Mouse (Mus musculus): ENCODE measurements around the gene Ms4a7.
A peak's percentile ranks its signal among the peaks of the same experiment; 100 is the strongest.
"Not testable (repeated sequence)": the region's sequence is repeated elsewhere in the genome, so short reads cannot be mapped to it uniquely, and the experiment has no call there.

Gene Ms4a7

DNA sequence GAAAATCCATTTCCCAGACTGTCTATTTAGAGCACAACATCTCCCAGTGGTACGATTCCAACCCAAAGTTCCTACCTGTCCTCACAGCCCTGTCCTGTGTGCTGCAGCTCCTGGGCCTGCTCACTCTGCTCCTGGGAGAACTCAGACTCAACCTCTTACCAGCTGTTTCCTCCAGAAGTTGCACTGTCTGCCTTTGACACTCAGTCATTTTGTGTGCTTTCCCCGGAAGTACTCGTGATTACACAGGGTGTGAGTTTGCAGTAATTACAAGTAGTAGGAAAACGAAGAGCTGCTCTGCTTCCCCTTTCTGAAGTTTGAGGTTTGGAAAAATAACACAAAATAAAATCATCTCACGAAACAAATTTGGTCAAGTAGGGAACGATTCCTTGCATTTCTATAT, at the start of gene Ms4a7:
Ms4a7 (minus strand) TSS at position 215 of the 400 bp plus-strand sequence.
- no peak for DNase-seq (ENCODE audit: extremely low spot score, low spot score)

DNA sequence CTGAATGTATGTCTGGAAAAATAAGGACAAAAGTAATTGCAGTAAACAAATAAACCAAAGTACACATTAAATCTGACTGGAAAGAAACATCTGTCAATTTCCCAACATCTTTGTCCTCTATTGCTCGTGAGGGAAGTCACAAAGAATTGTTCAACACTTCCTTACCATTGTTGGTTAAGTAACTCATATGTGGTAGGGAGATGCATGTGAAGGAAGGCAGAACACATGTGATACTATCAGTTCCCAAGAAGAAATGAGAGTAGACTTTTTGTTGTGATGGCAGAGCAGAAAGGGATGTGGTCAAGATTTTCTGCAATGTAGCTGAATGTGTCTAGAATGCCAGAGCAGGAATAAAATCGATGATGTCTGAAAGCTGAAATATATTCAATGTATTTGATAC, 40.5 kb upstream of the Ms4a7 start:
- no peak for DNase-seq (ENCODE audit: extremely low spot score, low spot score)

DNA sequence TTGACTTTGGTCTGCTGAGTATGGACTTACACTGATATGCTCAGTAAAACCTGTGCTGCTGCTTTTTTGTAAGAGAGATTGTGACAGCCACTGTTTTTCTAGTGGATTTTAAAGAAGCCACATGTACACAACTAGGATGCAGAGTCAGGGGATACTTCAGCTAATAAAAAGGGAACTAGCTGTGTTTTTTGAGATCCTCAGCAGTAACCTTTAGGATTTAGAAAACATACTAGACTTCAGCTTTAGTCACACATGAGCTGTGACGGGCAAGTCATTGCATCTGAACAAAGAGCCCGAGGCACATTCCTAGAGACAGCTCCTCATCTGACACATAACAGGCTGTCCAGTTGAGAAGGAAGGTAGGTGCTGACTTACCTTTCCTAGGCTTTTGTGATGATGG, 39.3 kb upstream of the Ms4a7 start, which contains the start of gene Ms4a4a:
Ms4a4a (plus strand) TSS at position 251 of the 400 bp plus-strand sequence.
- DNase-seq (ENCODE audit: extremely low spot score, low spot score): no peak

DNA sequence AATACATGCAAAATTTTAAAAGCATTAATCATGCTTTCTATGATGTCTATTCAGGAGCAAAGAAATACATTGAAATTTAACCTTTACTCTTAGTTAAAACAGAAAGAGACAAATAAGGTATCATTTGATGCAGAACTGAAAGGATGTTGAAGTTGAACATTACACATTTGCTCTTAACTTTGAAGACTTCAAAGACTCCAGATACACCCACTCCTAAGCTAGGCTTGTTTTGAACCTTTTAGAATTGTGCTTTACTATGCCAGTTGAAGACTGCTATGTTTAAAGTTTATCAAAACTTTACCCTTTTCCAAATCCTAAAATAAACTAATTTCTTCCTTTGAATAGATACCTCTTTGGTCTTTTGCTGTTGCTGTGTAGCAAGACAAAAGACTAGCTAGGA, 35.2 kb upstream of the Ms4a7 start:
- DNase-seq (ENCODE audit: extremely low spot score, low spot score): no peak

DNA sequence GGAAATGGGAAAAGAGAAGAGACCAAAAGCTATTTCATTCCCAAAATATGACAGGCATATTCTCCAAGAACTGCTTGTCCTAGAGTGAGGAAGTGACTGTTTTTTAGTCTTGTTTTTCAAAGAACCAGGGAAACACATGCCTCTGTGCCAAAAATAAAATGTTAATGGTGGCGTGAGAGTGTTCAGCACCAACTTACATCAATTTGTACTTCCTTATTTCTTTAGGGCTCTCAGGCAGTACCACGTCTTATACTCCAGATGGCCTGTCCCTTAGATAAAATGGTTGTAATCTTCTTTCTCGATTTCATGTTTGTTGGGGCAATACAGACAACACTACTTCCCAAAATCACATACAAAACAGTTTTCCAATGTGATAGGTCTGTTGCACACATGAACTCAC, 32.4 kb upstream of the Ms4a7 start:
- no peak for DNase-seq (ENCODE audit: extremely low spot score, low spot score)

DNA sequence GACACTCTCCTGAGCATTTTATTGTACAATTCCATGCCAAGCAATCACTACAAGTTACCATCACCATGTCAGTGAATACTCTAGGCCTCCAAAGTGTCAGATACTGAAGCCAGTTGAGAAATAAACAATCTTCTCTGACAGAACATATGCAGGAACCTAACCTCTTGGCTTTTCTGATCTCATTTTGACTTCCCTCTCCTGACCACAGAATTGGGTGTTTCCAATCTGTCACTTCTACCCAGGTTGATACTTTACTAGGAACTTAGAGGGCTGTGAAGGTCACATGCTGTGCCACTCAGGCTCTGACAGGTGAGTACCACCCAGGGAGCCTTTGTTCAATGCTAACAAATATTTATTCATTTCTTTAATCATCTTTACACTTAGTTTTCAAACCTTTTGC, 26.1 kb upstream of the Ms4a7 start:
- no peak for DNase-seq (ENCODE audit: extremely low spot score, low spot score)

DNA sequence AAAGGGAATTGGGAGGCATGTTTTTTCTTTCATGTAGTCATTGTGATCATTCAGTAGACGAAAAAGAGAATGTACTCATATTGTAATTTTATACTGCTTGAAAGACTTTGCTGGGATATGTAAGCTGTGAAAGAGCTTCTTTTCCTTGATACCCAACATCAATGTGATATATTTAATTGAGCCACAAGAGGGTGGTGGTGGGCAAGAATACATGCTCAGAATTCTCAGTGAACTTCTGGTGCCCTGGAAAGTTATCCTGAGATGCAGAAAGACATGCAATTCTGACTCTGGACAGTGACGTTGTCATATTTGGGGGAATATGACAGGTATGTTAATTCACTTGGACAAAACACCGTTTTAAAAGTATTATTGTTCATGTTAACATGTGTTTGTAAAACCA, 24.2 kb upstream of the Ms4a7 start:
- DNase-seq (ENCODE audit: extremely low spot score, low spot score): no peak

DNA sequence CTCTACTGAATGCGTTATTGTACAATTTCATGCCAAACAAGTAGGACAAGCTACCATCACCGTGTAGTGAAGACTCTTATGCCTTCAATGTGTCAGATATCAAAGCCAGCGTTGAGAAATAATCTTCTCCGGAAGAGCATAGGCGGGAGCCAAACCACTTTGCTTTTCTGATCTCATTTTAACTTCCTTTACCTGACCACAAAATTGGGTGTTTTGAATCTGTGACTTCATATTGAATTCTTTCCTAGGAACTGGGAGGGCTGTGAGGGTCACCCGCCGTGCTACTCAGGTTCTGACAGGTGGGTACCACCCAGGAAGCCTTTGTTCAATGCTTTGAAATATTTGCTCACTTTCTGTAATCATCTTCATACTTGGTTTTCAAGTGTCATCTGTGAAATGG, 19.8 kb upstream of the Ms4a7 start:
- DNase-seq (ENCODE audit: extremely low spot score, low spot score): no peak

DNA sequence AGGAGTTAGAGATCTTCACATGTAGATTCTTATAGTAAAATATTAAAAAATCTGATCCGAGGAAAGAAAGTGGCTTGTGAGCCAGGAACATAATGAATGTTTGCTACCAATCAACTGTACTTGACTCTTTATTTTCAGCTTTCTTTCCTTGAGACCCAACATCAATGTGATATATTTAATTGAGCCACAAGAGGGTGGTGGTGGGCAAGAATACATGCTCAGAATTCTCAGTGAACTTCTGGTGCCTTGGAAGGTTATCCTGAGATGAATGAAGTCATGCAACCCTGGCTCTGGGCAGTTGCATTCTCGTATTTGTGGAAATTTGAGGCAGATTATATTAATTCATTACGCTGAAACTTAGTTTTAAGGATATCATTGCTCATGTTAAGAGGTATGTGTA, 15.9 kb upstream of the Ms4a7 start:
- no peak for DNase-seq (ENCODE audit: extremely low spot score, low spot score)

DNA sequence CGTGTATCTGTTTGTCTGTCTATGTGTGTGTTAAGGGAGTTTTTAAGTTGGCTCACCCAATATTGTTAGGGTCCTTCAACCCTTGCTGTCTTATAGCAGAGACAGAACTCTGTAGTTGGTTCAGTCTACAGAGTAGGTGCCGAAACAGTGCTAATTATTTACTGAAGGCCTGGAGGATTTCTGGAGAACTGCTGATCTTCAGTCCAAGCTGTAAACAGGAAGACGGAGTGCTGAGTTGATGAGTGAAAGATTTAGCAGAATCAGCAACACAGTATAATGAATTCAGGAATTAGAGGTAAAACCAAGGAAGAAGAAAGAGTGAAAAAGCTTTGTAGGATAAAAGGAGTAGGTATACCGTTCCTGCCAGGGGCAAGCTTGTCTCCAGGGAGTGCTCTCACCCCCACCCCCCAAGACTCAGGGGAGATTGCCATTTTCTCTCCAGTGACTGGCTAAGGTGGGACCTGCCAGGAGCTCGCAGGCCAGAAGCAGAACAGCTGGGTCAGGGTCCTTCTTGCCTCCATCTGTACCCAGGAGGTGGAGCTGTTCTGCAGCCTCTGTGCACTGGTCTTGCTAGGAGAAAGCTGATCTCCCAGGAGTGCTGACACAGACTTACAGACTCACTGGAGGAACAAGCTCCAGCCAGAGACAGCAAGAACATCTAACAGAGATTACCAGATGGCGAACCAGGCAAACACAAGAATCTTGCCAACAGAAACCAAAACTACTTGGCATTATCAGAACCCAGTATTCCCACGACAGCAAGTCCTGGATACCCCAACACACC, 13.9 kb upstream of the Ms4a7 start:
- DNase-seq (ENCODE audit: extremely low spot score, low spot score): no peak

DNA sequence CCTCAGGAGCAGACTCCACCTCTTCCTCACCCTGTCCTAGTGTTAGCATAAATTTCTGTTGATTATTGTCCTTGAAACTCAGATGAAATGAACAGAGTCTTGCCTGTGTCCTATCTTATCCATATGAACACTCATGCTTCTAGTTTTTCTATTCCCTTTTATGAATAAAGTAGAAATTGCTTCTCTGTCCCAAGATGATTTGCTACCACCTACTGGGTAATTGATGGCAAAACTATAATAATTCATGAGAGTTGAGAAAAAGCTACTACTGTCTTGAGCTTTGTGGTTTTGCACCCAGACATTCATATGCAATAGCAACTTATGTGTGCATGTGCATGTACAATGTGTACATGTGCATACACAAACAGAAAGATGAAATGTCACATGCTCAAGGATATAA, 8.0 kb upstream of the Ms4a7 start:
- no peak for DNase-seq (ENCODE audit: extremely low spot score, low spot score)

DNA sequence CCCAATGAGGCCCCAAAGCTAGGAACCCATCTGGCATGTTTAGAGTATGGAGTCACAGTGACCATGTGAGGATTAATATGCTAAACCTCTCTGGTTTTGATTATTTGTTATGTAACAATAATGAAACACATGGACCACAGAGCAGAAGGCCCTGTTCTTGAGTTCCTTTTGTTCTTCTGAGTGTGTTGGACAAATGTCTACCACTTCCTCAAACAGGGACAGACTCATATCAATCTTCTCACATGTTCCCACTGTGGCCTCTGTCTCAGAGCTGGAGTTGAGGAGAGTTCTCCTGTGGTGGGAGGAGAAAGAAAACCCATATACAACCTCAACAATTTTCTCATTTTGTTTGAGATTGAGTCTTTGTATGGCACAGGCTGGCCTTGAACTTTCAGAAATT, 7.2 kb upstream of the Ms4a7 start:
- no peak for DNase-seq (ENCODE audit: extremely low spot score, low spot score)

DNA sequence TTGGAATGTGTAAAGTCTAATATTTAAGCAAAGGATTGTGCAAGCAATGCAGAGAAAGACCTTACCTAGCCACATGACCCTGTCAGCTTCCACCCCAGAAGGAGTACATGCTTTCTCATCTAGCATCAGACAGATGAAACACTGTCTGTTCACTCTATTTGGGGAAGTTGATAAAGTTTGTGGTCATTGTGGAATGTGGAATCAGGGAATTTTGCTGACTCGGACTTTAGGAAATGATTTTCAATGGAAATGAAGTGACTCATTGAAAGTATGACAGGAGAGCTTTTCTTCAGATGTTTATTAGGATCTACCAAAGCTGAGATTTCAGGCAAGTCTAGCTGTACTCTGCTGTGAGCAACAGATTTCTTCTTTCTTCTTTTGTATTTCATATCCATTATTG, 14.8 kb downstream of the Ms4a7 start:
- DNase-seq (ENCODE audit: extremely low spot score, low spot score): no peak

DNA sequence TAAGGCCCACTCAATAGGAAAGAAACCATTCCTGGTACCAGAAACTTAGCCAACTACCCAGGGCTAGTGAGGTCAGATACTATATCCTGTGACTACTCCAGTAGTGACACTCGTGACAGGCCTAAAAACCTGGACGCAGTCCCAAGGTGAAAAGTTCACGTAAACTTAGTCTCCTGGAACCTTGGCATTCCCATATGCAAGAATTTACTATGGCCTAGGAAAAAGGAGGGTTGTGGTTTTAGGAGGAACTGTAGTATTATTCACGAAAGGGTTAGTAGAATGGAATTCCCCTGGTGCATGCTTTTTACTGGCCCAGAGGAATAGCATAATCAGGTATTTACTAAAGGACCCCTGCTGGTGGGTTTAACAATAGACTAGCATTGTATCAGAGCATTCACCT, 19.2 kb downstream of the Ms4a7 start:
- DNase-seq (ENCODE audit: extremely low spot score, low spot score): no peak

DNA sequence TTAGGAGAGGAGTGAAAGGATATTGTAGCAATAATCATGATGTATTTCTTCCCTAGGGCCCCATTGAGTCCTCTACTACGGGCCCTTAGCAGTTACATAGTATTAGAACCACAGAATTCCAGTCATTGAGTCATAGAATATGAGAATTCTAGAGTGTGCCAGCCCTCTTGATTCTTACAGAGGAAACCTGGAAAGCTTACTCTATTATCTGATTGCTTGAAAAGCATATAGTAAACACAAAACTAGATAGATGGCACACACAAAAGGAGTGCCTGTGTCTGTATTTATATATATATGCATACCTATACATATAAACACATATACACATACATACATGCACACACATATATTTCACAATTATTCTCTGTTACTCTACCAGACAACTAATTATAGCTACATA, 21.6 kb downstream of the Ms4a7 start, which contains the start of gene Ms4a14:
Ms4a14 (minus strand) TSS at position 101 of the 400 bp plus-strand sequence.
- DNase-seq (ENCODE audit: extremely low spot score, low spot score): no peak

DNA sequence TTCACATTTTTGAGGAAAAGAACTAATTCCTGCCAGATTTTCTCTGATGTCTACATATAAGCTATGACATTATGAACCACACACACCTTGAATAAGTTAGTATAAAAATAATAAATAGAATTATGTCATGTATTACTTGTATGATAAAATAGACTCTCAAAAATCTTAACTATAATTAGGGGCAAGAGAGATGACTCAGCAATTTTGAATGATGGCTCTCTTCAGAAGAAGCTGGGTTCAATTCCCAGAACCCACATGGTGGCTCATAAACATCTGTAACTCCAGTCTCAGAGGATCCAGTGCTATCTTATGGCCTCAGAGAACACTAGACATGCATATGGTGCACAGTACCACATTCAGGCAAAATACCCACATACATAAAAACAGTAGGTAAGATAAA, 27.1 kb downstream of the Ms4a7 start:
- no peak for DNase-seq (ENCODE audit: extremely low spot score, low spot score)

DNA sequence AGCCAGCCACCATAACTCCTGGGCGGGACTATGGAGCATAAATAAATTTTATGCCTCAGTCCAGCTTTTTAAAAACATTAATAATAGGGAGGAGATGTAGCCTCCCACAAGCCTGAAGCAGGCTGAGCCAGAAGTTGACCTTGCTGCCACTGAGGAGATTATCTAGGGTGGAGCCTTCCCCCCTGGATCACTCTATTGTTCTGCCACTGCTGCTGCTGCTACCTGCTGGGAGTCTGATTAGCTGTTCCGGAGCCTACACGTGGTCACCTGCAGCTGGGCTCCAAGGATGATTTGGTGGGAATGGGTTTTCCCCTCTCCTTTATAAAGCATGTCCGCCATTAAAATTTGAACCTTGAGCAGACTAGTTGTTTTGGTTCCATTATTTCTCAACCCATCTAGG, 36.4 kb downstream of the Ms4a7 start:
- not testable (repeated sequence) for DNase-seq (ENCODE audit: extremely low spot score, low spot score)

DNA sequence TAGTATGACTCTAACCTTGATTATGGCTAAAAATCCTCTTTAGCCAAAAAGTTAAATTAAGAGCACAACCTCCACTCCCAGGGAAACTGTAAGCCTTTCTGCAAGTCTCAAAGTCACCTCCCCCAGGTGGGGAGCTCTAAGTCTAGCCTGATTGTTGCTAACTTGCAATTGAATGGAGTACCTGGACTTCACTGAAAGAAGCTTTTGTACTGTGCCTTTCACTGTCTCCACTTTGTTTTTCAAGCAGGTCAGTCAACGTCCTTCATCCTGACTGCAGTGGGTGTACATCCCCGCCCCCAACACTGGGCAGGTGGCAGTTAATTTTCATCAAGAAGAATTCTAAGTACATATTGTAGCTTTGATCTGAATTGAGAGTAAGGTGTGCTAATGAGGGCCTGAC, 37.0 kb downstream of the Ms4a7 start:
- DNase-seq (ENCODE audit: extremely low spot score, low spot score): no peak

DNA sequence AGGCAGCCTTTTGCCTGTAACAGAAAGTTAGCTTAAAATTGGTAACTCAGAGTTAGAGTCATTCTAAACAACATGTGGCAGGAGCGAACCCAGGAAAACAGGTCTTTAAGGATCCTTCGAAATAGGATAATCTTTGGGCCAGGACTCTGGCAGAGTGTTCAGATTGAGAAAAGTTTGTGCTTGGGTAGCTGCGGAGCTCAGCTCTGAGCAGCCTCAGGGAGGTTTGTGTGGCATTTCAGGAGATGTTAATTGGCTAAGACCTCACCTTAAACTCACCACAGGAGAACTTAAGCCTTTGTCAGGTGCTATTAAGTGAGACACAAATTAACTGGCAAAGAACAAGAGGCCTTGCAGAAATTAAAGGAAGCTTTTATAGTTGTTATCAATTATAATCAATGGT, 42.3 kb downstream of the Ms4a7 start:
- DNase-seq (ENCODE audit: extremely low spot score, low spot score): peak; percentile 14

DNA sequence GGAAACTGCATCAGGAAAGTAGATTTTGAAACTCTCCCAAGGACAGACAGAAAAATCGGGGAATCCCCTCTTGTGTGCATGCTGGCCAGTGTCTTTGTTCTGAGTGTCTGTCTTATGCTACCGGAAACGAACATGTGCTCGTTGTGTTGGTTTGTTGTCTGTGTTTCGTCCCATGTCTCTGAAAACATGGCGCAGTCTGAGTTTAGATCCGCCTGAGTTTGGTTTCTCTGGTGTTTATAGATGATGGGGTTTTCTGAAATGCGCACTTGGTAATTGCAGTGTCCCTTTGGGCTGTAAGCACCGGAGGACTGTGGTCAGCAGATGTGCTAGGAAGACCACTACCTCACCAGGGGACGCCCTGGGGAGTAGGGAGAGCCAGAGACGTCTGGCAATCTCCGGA, 43.0 kb downstream of the Ms4a7 start:
- DNase-seq (ENCODE audit: extremely low spot score, low spot score): peak; percentile 43

DNA sequence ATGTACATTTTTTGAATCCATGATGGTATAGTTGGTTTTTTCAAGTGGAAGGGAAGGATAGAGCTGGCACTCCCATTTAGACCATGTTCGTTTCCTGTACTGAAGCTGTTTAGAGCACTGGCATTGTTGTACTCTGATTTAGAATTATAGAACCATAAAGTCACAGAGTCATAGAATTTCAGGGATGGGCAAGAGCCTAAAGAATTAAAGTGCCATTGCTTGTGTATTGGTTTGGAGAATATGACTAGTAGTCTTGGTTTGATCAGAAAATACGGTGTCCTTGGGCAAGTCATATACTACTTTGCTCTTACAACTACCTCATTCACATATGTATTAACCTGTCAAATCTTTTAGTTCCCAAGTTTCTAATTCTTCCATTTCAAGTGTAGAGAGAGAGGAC, 52.2 kb downstream of the Ms4a7 start, which contains the start of gene Ms4a5:
Ms4a5 (minus strand) TSS at position 101 of the 400 bp plus-strand sequence.
- no peak for DNase-seq (ENCODE audit: extremely low spot score, low spot score)

DNA sequence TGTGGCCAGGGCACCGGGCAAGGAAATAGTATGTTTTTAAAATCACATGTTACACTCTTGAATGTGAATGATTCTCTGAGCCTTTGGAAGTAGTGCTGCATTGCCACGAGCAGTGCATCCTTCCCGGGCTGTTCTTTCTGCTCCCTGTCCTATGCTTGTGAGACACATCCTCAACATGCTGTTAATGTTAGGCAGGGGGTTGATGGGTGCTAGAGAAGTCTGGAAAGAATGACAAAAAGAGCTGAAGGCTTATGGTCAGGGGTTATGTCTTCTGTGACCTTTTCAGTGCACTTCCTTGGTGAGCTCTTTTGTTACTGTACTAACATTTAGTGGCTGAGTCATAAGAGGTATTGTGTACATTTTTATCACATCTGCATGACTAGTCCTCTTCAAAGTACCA, 55.7 kb downstream of the Ms4a7 start:
- no peak for DNase-seq (ENCODE audit: extremely low spot score, low spot score)

DNA sequence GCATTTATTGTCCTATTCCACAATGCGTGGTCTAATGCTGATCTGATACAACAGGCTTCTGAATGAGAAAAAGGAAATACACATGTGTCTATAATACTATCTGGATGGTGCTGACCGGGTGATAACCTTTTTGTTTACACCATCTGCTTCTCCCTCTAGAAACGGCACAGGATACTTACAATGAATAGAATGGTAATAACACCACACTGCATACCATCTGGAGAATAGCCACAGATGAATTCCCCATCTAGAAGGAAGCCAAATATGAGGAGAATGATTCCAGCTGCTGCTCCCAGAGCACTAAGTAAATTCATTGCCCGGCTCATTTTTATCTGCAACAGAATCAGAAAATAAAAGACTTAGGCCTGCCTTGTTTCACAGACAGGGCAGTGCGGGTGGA, 59.5 kb downstream of the Ms4a7 start:
- no peak for DNase-seq (ENCODE audit: extremely low spot score, low spot score)

All from neural tube, embryonic 10.5 days (tissue).